Mouse (Mus musculus): ENCODE results near the gene Cabp2.
"Not testable (repeated sequence)": the region's sequence is repeated elsewhere in the genome, so short reads cannot be mapped to it uniquely, and the experiment has no call there.

Cabp2 gene

DNA sequence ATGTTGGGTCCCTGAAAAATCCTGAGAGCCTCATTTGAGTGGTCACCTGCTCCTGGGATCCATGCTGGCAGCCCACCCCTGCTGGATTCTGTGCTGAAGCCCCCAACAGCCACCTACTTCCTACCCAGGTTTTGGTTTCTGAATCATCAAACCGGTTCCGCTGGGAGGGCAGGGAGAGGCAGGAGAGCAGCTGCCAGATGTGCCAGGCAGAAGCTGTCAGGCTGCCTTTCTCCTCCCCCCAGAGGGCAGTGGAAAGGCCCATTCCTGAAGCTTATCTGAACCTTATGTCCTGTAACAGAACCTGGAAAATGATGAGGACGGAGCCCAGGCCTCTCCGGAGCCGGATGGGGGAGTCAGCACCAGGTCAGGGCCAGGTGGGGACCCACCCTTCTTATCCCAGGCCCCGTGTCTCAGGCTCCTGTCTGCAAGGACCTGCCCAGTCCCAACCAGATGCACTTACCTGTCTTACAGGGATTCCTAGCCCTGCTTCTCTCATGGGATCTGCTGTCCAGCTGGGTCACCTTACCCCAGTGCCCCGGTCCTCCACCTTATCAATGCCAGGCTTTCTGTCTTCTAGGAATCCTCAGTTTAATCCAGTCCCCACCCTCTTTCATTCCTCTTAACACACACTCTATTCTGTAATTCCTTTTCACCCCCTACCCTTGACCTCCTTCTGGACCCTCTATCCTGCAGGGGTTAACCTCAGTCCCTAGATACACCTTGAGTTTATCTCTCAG lies 45.5 kb downstream of the Cabp2 start:
- DNase-seq: no peak

- no peak for DNase-seq
Measured at GRCm38 (mm10) chr19:4129462-4129861, 48.1 kb downstream of the Cabp2 start.

- no peak for DNase-seq
Measured at GRCm38 (mm10) chr19:4130106-4130505, 48.7 kb downstream of the Cabp2 start.

DNA sequence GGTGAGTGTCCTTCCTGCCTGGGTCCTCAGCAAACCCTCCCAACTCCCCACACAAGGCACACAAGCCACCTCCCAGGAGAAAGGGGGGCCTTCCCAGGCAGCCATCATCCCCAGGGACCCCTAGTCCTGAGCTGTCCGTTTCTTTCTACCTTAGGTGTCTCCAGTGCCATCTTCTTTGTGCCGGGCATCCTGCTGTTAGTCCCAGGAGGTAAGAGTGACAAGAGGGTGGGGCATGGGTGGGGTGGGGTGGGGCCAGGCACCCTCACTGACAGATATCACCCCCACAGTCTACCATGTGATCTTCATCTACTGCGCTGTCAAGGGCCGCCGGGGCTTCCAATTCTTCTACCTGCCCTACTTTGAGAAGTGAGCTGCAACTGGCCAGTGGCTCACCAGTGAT lies 49.7 kb downstream of the Cabp2 start:
- no peak for DNase-seq

DNA sequence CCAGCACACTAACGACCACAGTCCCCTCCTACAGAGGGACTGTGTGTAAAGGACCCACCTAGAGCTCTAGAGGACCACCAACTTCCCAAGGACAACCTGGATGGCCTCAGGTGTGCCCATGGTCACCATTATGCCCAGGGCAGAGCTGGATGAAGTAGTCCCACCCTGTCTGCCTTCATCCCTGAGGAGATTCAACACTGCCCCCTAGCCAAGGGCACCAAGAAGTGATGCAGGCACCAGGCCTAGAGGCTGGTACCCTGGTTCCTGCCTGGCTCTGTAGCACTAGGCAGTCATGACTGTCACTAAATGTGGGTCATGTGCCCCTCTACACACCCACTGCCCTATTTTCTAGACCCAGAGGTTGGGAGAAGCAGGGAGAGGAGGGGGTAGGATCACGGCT lies 50.4 kb downstream of the Cabp2 start:
- DNase-seq: no peak

GRCm38 (mm10) chr19:4134354-4134753 lies 53.0 kb downstream of the Cabp2 start:
- no peak for DNase-seq

DNA sequence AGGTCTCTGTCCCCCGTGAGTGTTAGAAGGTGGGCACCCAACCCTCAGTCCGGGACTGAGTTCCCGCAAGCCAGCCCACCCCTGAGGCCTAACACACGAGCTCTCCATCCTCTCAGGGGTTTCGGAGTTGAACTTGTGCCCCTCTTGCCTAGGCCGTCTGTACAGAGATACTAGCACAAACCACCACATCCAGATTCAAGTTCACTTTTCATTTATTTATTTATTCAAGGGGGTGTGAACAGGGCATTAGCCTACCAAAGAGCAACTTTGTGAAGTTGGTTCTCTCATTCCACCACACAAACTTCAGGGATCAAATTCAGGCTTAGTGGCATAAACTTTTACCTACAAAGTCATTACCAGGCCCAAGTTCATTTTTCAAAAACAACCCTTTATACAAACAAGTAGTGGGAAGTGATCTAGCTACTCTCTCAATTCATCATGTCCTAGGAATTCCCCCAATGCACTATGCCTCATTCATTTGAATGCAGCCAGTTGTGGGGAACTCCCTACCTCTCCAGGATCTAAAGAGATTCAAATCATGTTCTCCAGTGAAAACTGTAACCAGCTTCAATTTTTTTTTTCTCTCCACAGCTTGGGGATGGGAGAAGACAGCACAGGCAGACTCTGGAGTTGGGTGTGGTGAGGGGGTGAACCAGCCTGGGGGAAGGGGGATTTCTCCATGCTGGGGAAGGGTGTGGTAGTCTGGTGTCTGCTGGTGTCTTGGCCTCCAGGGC lies 54.0 kb downstream of the Cabp2 start:
- DNase-seq: not testable (repeated sequence)

DNA sequence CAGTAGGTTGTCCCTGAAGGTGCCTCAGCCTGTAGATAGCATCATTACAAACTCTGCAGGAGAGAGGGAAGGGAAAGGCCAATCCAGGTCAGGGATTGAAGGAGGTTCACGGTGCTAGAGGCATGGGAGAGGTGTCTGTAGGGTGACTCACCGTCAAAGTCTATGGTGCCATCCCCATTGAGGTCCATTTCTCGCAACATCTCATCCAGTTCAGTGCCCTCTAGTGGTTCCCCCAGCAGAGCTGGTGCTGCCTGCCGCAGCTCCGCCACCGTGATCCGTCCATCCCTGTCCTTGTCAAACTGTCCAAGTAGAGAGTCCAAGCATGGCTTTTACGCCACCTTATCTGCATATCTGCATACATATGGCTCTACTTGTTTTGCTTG lies 54.6 kb downstream of the Cabp2 start:
- DNase-seq: not testable (repeated sequence)

- no peak for DNase-seq
Measured at GRCm38 (mm10) chr19:4136463-4136862, 55.1 kb downstream of the Cabp2 start.
